Mouse (Mus musculus): ENCODE results near the gene Socs1.

GRCm38 (mm10) chr16:10749824-10750223 is 35.5 kb downstream of the Socs1 start:
- TF ChIP-seq CTCF (IDR thresholded peaks at IDR 0.05; ENCODE audit: low read depth, low read length) (no peak), POLR2A (IDR thresholded peaks at IDR 0.05; ENCODE audit: extremely low read depth, insufficient read depth, low read length) (no peak)

Measured in liver, adult 2 months (tissue).